Mouse (Mus musculus) frontal cortex, postnatal 25 days (tissue): ENCODE measurements around the gene Erc2.
A peak's percentile ranks its signal among the peaks of the same experiment; 100 is the strongest.

ENCODE experiments used
- DNase-seq, 2 experiments: peaks; one replicate each; pipeline ENCODE4 v3.0.0; 2022; ENCODE audit warnings: low spot score in 2 of 2

The Erc2 gene

DNA sequence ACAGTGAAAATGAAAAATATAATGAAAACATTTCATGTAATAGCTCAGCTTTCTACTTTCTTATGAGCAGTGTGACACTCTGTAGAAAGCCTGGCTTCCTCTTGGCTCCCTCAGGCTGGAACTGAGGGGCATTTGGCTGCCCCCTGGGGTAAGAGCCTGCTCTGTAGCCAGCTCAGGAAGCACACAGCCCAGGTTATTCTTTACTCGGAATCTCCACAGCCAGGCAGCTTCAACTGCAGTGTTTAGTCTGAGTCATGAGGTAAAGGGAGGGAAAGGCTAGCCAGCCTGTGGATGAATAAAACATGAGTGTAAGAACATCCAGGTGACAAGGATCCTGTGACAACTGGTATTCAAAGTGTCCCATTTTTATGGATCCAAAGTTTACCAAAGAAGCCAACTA lies 323.0 kb downstream of the Erc2 start:
- DNase-seq, result no peak

DNA sequence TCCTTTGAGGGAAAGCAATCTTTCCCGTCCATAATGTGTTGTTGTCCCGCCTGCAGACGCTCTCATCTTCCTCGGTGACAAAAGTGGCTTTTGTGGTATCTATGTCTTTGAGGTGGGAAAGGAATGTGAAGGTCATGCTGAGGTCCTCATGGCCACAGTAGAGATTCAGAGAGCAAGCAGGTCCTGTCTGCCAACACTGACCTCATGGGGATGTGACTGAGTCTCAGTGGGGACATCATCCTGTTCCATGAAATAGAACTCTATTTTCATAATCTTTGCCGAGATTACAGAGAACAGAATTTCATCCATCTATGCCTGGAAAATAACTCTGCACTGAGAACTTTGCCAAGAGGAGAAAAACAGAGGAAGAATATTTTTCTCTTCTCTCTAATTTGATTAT lies 324.0 kb downstream of the Erc2 start:
- DNase-seq, result no peak

DNA sequence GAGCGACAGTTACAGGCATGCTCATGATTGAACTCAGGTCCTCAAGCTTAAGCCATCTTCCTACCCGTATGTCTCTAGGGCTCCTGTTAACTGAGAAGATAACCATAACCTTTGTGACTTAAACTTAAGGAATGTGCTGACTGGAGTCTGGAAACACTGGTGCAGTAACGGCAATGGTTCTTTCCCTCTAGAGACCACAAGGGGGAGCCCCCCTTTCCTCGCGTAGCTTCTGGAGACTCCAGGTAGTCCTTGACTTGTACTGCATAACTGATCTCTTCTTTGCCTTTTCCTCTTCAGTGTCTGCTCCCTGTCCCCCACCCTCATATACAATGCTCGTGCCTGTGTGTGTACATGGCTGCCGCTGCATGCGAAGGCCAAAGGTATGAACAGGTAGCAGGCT lies 326.2 kb downstream of the Erc2 start:
- no peak for DNase-seq

DNA sequence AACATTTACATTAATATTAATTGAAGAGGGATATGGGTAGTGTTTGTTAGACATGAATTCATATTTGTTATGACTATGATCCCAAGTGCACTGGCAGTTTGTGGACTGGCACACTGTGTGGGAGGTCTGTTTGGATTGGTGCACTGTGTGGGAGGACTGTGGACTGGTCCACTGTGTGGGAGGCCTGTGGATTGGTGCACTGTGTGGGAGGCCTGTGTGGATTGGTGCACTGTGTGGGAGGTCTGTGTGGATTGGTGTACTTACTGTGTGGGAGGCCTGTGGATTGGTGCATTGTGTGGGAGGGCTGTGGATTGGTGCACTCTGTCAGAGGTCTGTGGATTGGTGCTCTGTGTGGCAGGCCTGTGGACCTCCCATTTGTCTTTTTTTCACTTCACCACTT lies 331.6 kb downstream of the Erc2 start:
- no peak for DNase-seq

DNA sequence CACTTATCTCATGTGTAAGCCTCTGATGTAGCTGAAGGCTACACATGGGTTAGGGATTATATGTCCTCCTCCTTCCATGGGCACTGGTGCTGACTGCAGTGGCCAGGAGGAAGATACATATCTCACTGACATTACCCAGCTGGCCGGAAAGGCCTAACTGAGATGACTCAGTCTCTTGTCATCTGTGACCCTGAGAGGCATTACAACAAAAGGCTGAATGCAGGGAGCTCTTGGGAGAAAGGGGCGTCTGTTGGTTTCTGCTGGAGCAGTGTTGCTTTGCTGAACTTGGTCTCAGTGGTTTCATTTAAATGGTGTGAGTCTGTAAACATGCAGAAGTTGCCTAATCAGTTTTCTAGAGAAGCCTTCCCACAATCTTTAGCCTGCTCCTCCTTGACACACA lies 334.6 kb downstream of the Erc2 start:
- DNase-seq, result no peak

DNA sequence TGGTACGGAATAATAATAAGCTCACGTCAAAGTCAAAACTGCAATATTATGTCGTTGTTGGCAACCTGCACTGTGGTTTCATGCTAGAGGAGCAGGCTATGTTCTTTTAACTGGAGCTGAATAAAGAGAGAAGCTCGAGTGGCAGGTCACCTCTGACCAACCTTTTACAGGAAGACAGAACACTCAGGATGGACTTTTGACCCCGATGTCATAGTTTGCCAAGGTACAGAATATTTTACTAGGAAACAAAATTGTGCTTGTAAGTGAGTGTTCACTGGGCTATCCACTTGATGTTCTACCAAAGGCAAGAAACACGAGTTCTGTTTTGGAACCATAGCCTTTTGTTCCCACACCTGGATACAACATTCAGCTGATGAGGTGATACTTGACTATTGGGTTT lies 351.5 kb downstream of the Erc2 start:
- DNase-seq, result no peak

DNA sequence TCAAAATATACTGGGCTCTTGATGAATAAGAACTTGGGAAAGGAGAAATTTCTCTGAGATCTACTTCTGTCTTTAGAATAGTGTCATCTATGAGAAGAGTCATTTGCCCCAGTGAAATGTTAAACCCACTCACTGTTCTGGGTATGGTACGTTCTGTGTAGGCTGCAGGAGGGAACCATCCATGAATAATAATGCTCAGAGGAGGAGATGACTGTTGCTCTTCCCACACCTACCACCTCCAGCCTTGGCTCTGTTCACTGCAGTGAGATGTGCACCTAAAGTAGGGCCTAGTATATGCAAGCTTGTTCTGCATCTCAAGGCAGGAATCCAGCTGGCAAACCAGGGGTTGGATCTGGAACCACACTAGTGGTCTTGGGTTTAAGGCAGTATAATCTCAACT lies 353.4 kb downstream of the Erc2 start:
- peak; percentile 25 to 31 for DNase-seq

DNA sequence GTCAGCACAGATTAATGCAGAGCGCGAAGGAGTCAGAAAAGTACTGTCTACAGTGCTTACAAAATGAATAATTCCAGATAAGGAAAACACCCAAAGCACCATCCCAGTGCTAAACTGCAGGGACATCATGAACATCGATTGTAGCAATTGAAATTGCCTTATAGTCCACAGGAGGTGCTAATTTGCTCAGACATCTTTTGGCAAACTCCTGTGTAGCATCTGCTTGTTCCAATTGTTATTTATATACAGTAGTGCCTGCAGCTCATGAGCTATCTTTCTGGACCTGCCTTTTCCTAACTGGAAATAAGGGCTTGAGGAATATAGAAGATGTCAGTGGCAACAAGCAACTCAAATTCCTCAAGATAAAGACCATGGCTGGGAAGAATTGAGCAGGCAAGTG lies 362.5 kb downstream of the Erc2 start:
- DNase-seq, result no peak

DNA sequence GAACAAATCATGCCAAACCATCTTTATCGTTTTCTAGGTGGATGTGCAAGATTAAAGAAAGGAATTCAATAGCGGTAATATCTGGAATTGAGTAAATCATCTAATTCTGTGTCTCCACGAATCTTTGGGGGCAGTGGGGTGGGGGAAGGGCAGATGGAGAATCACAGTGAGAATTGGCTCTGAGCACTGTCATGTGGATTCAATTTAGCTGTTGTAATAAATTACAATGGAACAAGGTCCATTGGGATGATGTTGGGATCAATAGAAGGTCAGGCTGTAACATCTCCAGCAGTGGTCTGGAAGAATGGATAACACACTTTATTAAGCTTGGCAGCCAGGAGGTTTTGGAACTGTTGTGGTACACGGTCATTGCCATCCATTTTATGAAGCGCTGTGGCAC lies 363.0 kb downstream of the Erc2 start:
- no peak for DNase-seq

DNA sequence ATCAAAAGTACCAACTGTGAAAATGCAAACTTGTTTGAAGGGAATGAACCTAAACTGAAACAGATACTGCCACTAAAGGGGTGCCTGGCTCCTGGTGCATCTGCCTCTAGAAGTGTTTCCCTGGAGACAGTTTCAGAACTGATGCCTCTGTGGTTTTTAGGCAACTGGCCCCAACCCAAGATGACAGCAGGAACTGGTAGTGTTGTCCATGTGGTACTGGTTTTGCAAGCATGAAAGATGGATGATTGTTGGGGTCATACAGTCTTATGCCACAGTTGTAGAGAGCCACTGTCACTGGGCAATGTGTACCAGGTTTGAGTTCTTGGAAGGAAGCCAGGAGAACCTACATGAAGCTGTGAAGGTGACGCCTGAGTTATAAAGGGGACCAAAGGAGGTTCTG lies 365.2 kb downstream of the Erc2 start:
- no peak for DNase-seq

DNA sequence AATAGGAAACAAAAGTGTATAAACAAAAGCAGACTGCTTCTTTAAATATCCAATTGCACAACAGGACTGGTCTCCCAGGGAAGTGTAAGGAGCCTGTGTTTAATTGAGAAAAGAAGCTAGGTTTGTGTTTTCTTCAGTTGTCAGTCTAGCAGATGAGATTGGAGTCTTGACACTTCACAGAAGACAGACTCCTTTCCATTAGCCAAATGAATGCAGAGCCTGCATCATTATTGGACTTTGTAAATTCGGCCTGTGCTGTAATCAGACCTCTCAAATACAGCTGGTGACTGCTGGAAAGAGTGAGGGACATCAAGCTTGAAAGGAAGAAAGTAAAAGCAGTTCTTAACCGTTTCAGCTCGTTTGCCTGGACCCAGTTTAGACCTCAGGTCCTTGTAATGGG lies 376.3 kb downstream of the Erc2 start:
- no peak for DNase-seq

DNA sequence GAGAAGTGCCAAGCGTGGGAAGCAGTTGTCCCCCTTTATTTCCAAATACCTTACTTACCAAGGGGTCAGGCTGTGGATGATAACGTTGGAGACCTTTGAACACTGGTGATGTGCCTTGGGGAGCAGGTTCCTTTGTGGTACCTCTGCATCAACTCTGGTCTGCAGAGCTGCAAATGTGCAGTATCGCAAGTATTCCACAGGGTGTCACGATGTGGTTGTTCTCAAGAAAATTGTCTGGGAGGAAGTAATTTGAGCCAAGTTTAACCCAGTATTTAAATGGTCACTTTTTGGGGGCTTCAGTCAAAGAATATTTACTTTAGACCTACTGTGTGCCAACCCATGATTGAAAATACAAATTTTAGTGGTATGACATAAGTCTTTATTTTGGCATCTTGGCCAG lies 381.8 kb downstream of the Erc2 start:
- no peak for DNase-seq

DNA sequence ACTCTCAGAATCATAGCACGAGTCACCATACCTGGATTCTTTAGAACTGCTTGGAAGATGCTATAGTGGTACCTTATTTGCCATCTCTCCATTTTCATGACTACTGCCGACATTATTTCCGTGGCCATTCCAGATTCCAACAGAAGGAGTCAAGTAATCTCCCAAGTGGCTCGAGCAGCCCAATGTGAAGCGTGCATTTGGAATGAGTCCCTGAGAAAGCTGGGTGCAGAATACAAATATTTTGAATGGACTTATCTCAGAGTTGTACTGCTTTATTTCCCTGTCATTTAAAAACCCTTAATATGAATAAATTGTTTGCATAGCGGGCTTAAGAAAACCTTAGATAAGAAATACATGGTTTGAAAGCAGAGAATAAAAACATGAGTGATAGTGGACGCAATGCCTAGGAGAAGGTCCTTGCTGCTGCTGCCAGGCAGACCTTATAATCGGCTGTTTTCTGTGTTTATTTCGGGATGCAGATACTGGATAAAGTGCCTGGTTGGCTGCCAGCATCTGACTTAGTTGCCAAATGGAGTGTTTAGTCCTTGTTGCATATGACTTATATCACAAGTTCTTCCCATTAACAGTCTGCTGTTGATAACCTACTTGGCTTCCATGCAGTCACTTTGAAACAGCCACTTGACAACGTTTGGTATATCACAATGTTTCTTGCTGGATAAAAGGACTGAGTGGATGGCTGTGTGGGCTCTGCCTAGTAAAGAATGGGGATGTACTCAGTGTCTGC lies 388.5 kb downstream of the Erc2 start:
- DNase-seq, result no peak

DNA sequence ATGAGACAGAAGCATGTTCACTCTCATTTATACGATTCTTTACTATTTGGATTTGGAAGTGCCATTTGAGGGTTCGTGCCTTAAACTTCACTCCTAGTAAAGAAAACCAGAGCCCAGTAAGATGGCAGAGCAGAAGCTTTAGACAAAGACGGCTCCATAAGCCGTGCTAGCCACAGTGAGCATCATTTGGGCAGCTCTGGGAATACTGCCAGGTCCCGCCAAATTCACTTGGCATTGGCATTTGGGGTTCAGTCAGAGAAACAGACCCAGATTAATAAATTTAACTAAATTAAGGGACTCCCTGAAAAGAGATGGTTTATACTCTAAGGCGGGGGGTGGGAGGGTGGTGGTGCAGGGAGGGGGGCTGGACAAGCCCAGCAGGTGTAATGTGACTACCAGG lies 401.0 kb downstream of the Erc2 start:
- no peak for DNase-seq

DNA sequence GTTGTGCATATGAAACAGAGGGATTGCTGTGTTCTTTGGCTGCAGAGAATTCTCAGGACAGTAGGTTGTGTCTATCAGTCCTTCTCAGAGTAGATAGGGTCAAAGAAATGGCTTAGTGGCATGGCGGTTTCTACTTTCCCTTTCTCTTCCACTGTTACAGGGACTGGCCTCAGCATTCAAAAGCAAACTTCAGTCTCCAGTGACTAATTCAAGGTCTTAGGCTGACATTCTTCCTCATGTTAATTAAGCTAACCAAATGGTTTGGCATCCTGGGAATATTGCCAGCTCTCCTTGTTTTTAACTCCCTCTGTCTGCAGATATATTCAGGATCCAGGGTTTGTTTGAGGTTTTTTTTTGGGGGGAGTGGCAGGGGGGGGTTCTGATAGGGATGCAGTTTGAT lies 408.6 kb downstream of the Erc2 start:
- DNase-seq, result no peak

DNA sequence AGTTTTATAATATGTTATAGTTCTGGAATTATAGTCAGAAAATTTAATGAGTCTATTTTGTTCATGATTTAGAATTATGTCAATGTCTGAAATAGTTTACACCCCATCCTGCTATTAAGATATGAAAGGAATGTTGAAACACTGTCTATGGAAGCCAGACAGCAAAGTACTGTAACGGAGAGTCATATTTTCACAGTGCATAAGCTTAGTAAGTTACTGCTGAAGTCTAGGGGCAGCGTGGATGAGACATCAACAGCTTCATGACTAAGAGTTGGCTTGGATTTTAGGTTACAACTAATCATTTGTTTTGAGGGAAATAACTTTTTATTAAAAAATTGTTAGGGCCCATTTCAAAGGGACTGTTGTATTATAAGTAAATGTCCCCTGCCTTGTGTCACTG lies 412.8 kb downstream of the Erc2 start:
- no peak for DNase-seq

DNA sequence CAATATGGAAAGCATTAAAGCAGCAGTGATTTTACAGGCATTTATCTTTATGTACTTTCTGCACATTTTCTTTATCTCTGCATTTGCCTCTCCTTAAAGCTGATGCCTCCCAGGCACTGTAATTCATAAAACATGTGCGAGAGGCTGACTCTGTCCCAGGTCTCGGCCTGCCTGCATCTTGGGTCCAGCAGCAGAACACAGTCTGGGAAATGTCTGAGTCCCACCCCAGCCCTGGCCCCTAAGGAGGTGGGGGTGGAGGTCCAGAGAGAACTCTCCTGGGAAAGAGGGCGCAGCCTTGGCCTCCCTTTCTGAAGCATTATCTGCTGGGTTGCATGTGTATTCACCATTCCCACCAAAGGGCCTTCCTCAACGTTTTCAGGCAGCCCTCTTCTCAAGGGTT lies 420.9 kb downstream of the Erc2 start:
- DNase-seq, result no peak

DNA sequence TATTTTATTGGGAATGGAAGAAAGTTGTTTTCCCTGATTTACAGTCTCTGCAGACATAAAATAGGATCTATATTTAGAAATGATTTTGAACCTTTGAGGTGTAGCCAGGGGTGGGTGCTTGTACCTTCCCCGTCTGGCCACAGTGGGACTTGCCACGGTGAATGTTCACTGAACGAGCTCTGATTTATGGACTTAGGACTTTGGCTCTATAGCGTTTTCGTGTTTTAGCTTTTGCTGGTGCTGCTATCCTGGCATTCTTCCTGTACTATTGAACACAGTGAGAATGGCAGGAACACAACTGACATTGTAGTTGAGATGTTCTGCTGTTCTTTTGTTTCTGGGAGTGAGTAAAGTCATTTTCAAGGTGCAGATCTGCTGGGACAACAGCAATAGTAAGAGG lies 429.4 kb downstream of the Erc2 start:
- no peak for DNase-seq

DNA sequence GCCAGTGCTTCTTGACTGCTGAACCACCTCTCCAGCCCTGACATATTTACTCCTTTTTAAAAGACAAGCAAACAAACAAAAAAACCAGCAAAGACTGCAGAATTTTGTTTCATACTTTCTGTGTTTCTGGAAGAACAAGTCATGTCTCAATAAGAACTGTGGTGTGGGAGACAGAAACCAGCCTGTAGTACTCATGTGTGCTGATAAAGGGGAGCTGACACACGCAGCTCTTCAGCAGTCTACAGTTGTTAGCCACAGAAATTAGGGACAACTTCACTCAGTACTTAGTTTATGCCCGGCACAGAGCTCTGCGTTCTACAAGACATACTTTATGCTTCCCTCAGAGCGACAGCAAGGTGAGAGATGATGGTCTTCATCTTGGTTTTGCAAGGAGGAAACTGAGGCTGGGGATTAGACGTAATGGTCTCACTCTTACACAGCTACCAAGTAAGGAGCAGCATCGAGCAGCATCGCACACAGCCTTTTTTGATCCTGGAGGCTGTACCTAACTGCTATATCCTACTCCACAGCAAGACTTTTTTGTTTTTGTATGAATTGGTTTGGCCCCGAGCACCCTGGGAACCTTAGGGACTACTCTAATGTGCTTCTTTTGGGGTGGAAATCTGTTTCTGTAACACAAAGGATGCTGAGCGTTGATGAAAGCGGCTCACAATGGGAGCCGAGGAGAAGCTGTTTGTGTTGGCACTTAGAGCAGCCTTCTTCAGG lies 435.1 kb downstream of the Erc2 start:
- no peak for DNase-seq

DNA sequence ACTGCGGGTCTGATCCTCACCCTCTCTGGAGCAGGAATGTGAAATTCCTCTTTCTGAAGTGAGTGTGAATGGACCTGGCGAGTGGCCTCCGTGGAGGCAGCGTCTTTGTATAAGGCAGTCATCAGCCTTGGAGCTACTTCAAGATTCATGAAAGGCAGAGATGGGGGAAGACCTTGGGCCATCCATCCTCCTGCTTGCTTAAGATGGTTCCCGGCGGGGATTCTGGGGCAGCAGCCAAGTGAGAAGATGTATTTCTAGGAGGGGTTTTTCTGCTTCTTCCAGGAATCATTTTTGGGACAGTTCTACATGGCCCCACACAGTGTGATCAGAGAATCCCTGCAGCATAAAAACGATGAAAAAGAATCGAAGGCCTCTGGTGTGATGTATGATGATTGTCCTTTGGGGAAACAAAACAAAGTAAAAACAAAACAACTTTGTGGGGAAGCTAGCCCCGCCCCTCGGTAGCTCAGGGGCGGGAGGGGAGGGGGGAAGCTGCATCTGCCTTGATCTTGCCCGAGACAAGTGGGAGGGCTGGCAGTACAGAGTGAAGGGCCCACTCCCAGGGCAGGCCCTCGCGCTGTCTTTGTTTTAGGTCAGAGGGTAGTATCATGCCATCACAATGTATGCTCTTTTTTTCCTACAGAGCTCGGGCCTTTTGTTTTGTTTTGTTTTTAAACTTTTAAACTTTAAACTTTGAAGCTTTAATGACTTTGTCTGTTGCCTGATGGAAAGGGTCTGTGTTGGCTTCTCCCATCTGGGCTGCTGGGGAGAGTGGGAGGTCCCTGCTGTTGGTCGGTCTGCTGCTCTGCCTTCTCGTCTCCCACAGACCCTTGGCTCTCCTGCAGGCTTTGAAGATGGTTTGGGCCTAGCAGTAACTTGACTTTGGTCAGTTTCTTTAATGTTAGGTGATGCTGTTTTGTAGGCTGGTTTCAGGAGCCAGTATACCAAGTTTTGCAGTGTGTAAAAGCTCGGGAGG lies 435.9 kb downstream of the Erc2 start:
- no peak for DNase-seq

DNA sequence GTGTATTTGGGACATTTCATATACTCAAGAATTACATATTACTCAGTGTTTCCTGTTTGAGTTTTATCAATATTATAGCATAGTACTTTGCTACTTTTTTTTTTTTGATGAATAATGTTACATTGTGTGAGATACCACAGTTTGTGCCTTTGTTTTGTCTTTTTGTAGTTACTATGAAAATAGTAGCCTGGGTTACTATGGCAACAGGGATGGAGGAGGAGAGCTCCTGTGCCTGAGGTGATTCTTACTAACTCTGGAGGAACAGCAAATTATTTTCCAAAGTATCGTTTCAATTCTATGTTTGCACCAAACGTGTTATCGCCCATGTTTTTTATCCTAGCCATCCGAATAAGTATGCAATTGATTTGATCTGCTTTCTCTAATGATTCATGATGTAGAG lies 438.7 kb downstream of the Erc2 start:
- no peak for DNase-seq

DNA sequence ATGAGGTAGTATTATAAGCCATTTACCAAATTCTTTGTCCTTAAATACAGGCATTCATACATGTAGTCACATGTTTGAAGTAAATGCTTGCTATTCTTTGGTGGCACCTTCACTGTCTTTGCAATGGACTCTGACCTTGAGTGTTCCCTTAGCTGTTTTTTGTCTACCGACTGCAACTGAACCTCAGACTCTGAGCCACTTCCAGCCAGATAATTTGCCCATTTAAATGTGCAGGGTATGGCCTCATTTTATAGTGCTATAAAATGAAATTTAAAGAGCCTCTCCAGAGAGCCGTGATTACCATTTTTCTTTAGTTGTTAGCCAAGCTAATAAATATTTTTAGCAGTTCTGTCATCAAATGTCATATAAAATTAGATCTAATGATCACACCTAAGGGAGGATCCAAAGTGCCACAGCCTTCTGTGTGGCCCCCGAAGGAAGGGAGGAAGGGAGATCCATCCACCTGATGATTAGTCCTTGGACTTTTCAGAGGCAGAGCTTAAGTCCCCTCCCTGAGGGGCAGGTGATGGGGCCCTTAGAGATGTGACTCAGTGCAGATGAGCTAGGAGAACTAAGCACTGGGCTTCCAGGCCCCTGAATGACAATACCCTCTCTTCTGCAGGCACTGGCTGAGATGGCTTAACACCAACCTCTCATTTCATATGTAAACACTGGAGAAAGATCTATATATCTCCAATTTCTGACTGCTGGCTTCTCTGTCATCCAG lies 439.6 kb downstream of the Erc2 start:
- DNase-seq, result no peak
